Mouse (Mus musculus): ENCODE data around the gene Fndc9. TPM values are rescaled to one million over a fixed set of nuclear protein-coding genes. Genes with fewer than 3 reads are reported as not detected.

The Fndc9 gene
- polyA plus RNA-seq, 1 experiment from 2014 or later: 1.9 TPM

- Histone ChIP-seq H3K27ac (ENCODE audit: low read depth, low read length) (no peak overlapping the region), H3K9ac (replicated peaks; ENCODE audit: low read depth, low read length) (no peak overlapping the region), H3K36me3 (ENCODE audit: control insufficient read depth, insufficient read depth, low read length) (peaks cover 58% of the 10 kb centered on the region; the same call in 1 of the 2 replicates), H3K4me2 (ENCODE audit: low read depth, low read length) (no peak overlapping the region), H3K27me3 (ENCODE audit: control insufficient read depth, insufficient read depth, low read length) (no peaks in the 10 kb centered on the region), H3K4me3 (ENCODE audit: low read depth, low read length) (no peak overlapping the region), H3K4me1 (ENCODE audit: control insufficient read depth, insufficient read depth, low read length) (no peaks in the 10 kb centered on the region), H3K9me3 (ENCODE audit: control insufficient read depth, low read length) (no peaks in the 10 kb centered on the region)
- WGBS: 51% methylated on average over 5 of the region's 5 CpGs
- ATAC-seq (ENCODE audit: low read depth): no peak
Observed at GRCm38 (mm10) chr11:46278140-46278539, 42.8 kb downstream of the Fndc9 start.

DNA sequence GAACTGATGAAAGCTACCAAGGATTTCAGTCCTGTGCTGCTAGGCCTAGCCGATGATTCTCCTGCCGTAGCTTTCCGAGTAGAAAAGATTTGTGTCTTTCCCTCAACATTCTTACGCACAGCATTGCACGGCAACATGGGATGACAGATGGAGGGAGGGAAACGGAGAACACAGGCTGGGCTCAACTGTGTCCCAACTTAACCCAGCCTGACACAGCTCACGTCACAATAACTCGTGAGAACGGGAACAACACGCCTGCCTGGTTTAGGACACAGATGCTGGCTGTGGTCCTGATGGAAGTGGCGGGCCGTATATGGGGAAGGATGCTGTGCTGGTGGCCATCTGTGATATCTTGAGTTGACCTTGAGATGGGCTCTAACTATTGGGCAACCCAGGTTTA is 43.4 kb downstream of the Fndc9 start:
- Histone ChIP-seq H3K4me2 (ENCODE audit: low read depth, low read length) (no peak overlapping the region), H3K27ac (ENCODE audit: low read depth, low read length) (no peak overlapping the region), H3K4me3 (ENCODE audit: low read depth, low read length) (no peak overlapping the region), H3K9ac (replicated peaks; ENCODE audit: low read depth, low read length) (no peak overlapping the region), H3K27me3 (ENCODE audit: control insufficient read depth, insufficient read depth, low read length) (no peaks in the 10 kb centered on the region), H3K4me1 (ENCODE audit: control insufficient read depth, insufficient read depth, low read length) (no peaks in the 10 kb centered on the region), H3K9me3 (ENCODE audit: control insufficient read depth, low read length) (no peaks in the 10 kb centered on the region), H3K36me3 (ENCODE audit: control insufficient read depth, insufficient read depth, low read length) (peaks cover 56% of the 10 kb centered on the region; the same call in 1 of the 2 replicates)
- WGBS: 81% methylated on average over 12 of the region's 12 CpGs
- no peak for ATAC-seq (ENCODE audit: low read depth)

DNA sequence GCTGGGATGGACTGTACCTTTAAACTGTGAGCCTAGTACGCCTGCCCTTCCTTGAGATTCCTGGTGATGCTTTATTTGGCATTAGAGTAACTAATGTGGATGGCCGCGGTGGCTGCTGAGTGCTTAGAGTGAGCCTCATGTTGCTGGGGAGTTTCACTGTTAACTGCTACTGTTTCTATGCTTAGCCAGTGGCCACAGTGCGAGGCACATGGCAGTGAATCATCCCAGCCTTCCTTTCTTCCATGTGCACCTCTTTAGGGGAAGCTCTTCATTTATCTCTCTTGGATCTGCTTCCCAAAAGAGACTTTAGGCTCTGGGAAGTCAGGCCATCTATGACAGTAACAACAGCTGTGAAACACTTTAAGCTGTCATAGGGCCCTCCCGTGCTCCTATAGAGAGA is 47.3 kb downstream of the Fndc9 start:
- Histone ChIP-seq H3K9me3 (ENCODE audit: control insufficient read depth, low read length) (no peaks in the 10 kb centered on the region), H3K36me3 (ENCODE audit: control insufficient read depth, insufficient read depth, low read length) (peaks cover 43% of the 10 kb centered on the region; the same call in 1 of the 2 replicates)

GRCm38 (mm10) chr11:46283800-46284199 is 48.5 kb downstream of the Fndc9 start:
- H3K36me3 ChIP-seq (ENCODE audit: control insufficient read depth, insufficient read depth, low read length): peaks cover 36% of the 10 kb centered on the region; the same call in 1 of the 2 replicates
- H3K4me2 ChIP-seq (ENCODE audit: low read depth, low read length): no peak overlapping the region
- H3K9ac ChIP-seq (replicated peaks; ENCODE audit: low read depth, low read length): no peak overlapping the region
- no peak overlapping the region for H3K27ac ChIP-seq (ENCODE audit: low read depth, low read length)
- H3K4me3 ChIP-seq (ENCODE audit: low read depth, low read length): no peak overlapping the region
- H3K4me1 ChIP-seq (ENCODE audit: control insufficient read depth, insufficient read depth, low read length): no peaks in the 10 kb centered on the region
- no peak for ATAC-seq (ENCODE audit: low read depth)
- H3K27me3 ChIP-seq (ENCODE audit: control insufficient read depth, insufficient read depth, low read length): no peaks in the 10 kb centered on the region
- no peaks in the 10 kb centered on the region for H3K9me3 ChIP-seq (ENCODE audit: control insufficient read depth, low read length)
- WGBS: 94% methylated on average over 6 of the region's 6 CpGs

More for the DNA sequence above, 47.3 kb downstream of the Fndc9 start:
- H3K4me3 ChIP-seq (ENCODE audit: low read depth, low read length): no peak overlapping the region
- H3K27me3 ChIP-seq (ENCODE audit: control insufficient read depth, insufficient read depth, low read length): no peaks in the 10 kb centered on the region
- H3K4me2 ChIP-seq (ENCODE audit: low read depth, low read length): no peak overlapping the region
- WGBS: 96% methylated on average over 5 of the region's 5 CpGs
- no peak overlapping the region for H3K27ac ChIP-seq (ENCODE audit: low read depth, low read length)
- no peak for ATAC-seq (ENCODE audit: low read depth)
- H3K4me1 ChIP-seq (ENCODE audit: control insufficient read depth, insufficient read depth, low read length): no peaks in the 10 kb centered on the region
- no peak overlapping the region for H3K9ac ChIP-seq (replicated peaks; ENCODE audit: low read depth, low read length)

GRCm38 (mm10) chr11:46286803-46287202 is 51.5 kb downstream of the Fndc9 start:
- Histone ChIP-seq H3K4me2 (ENCODE audit: low read depth, low read length) (no peak overlapping the region), H3K9me3 (ENCODE audit: control insufficient read depth, low read length) (no peaks in the 10 kb centered on the region), H3K27me3 (ENCODE audit: control insufficient read depth, insufficient read depth, low read length) (no peaks in the 10 kb centered on the region), H3K9ac (replicated peaks; ENCODE audit: low read depth, low read length) (no peak overlapping the region), H3K36me3 (ENCODE audit: control insufficient read depth, insufficient read depth, low read length) (peaks cover 28% of the 10 kb centered on the region; the same call in 1 of the 2 replicates), H3K4me1 (ENCODE audit: control insufficient read depth, insufficient read depth, low read length) (0 out of 2 replicates have a peak, but pooled peaks cover 4% of the 10 kb centered on the region), H3K4me3 (ENCODE audit: low read depth, low read length) (no peak overlapping the region), H3K27ac (ENCODE audit: low read depth, low read length) (no peak overlapping the region)
- 35% methylated on average over 6 of the region's 6 CpGs for whole genome bisulfite sequencing
- no peak for ATAC-seq (ENCODE audit: low read depth)

- no peak for ATAC-seq (ENCODE audit: low read depth)
- Histone ChIP-seq H3K4me1 (ENCODE audit: control insufficient read depth, insufficient read depth, low read length) (0 out of 2 replicates have a peak, but pooled peaks cover 4% of the 10 kb centered on the region), H3K27me3 (ENCODE audit: control insufficient read depth, insufficient read depth, low read length) (no peaks in the 10 kb centered on the region), H3K36me3 (ENCODE audit: control insufficient read depth, insufficient read depth, low read length) (peaks cover 23% of the 10 kb centered on the region; the same call in 1 of the 2 replicates), H3K27ac (ENCODE audit: low read depth, low read length) (no peak overlapping the region), H3K4me2 (ENCODE audit: low read depth, low read length) (no peak overlapping the region), H3K9ac (replicated peaks; ENCODE audit: low read depth, low read length) (no peak overlapping the region), H3K9me3 (ENCODE audit: control insufficient read depth, low read length) (no peaks in the 10 kb centered on the region), H3K4me3 (ENCODE audit: low read depth, low read length) (no peak overlapping the region)
- 72% methylated on average over 5 of the region's 5 CpGs for WGBS
Observed at GRCm38 (mm10) chr11:46288091-46288490, 52.8 kb downstream of the Fndc9 start.

DNA sequence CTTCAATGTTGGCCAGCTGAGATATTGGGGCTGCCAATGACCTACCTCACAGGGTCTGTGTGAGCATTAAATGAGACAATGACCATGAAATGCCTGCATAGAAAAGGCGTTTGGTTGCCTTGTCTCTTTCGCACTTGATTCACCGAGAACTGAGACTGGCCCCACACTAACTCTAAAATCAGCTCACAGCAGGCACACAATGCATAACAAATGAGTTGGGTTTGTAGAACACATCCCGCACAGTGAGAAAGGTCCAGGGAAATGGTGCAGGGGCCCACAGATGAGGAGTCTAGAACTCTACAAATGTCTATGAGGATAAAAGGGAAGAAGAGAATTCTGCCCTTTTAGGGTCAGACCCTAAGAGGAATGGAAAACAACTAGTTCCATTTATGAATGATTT is 53.7 kb downstream of the Fndc9 start:
- Histone ChIP-seq H3K9ac (replicated peaks; ENCODE audit: low read depth, low read length) (no peak overlapping the region), H3K27ac (ENCODE audit: low read depth, low read length) (no peak overlapping the region), H3K4me1 (ENCODE audit: control insufficient read depth, insufficient read depth, low read length) (0 out of 2 replicates have a peak, but pooled peaks cover 4% of the 10 kb centered on the region), H3K27me3 (ENCODE audit: control insufficient read depth, insufficient read depth, low read length) (no peaks in the 10 kb centered on the region), H3K4me3 (ENCODE audit: low read depth, low read length) (no peak overlapping the region), H3K36me3 (ENCODE audit: control insufficient read depth, insufficient read depth, low read length) (peaks cover 20% of the 10 kb centered on the region; the same call in 1 of the 2 replicates), H3K4me2 (ENCODE audit: low read depth, low read length) (no peak overlapping the region), H3K9me3 (ENCODE audit: control insufficient read depth, low read length) (no peaks in the 10 kb centered on the region)
- WGBS: 32% methylated on average over 4 of the region's 4 CpGs
- no peak for ATAC-seq (ENCODE audit: low read depth)

Other genes starting within 250 kb of the Fndc9 start
- 4.6 and 6.1 TPM in 2 replicates for gene Gm12166, start 183.2 kb upstream of the Fndc9 start, polyA plus RNA-seq (2014; fragmentation: Nextera tagmentation; extraction: Ambion mirVana)
- 13.8 and 18.9 TPM in 2 replicates for gene Adam19, start 179.5 kb upstream of the Fndc9 start, polyA plus RNA-seq (2014; fragmentation: Nextera tagmentation; extraction: Ambion mirVana)
- gene Nipal4, start 69.0 kb upstream of the Fndc9 start, polyA plus RNA-seq (2014; fragmentation: Nextera tagmentation; extraction: Ambion mirVana): 0.22 TPM in 1 of 2 replicates, not detected in the other
- 128 and 129 TPM in 2 replicates for gene Cyfip2, start 77.3 kb downstream of the Fndc9 start, polyA plus RNA-seq (2014; fragmentation: Nextera tagmentation; extraction: Ambion mirVana)
- gene Itk, start 154.0 kb downstream of the Fndc9 start, polyA plus RNA-seq (2014; fragmentation: Nextera tagmentation; extraction: Ambion mirVana): not detected in 2 replicates
- not detected in 2 replicates for gene Fam71b, start 161.0 kb downstream of the Fndc9 start, polyA plus RNA-seq (2014; fragmentation: Nextera tagmentation; extraction: Ambion mirVana)
- gene Med7, start 201.4 kb downstream of the Fndc9 start, polyA plus RNA-seq (2014; fragmentation: Nextera tagmentation; extraction: Ambion mirVana): 67.7 and 69.6 TPM in 2 replicates
- 0.27 and 0.35 TPM in 2 replicates for gene Havcr2, start 219.4 kb downstream of the Fndc9 start, polyA plus RNA-seq (2014; fragmentation: Nextera tagmentation; extraction: Ambion mirVana)

Data from neural tube, embryonic 14.5 days (tissue).